Mouse (Mus musculus): ENCODE results near the gene 1700125H20Rik. TPM values are rescaled to one million over a fixed set of nuclear protein-coding genes. Genes with fewer than 3 reads are reported as not detected.

Gene 1700125H20Rik
- total and polyA plus RNA-seq, 3 experiments, result not detected

GRCm38 (mm10) chr11:85182617-85183283 lies 12.5 kb downstream of the 1700125H20Rik start:
- intact Hi-C loops (cut with DNase I), result loop anchor here (5.0 to 10.0 kb wide), 2 partner anchors 168 to 265 kb away; partner anchors contain the start of gene Znhit3
- DNase-seq, result peak; percentile 61 to 73

GRCm38 (mm10) chr11:85183284-85183779 lies 13.1 kb downstream of the 1700125H20Rik start:
- DNase-seq, result no peak
- Histone ChIP-seq H3K27me3 (ENCODE audit: control insufficient read depth, insufficient read depth, low read length) (no peaks in the 10 kb centered on the region), H3K36me3 (ENCODE audit: control insufficient read depth, insufficient read depth, low read length) (no peaks in the 10 kb centered on the region), H3K79me2 (replicated peaks; ENCODE audit: control insufficient read depth, insufficient read depth, low read length) (no peaks in the 10 kb centered on the region), H3K9ac (ENCODE audit: low read depth, low read length) (no peak overlapping the region), H3K4me3 (peak overlapping the region; percentile 46), H3K4me1 (ENCODE audit: control insufficient read depth, insufficient read depth, low read length) (no peaks in the 10 kb centered on the region; the same call in 1 of the 2 replicates), H3K27ac (no peak overlapping the region)
- 16% methylated on average over 13 of the region's 13 CpGs for WGBS
- TF ChIP-seq POLR2A (IDR thresholded peaks at IDR 0.05; ENCODE audit: insufficient read depth, low read depth, low read length) (no peak), EP300 (IDR thresholded peaks at IDR 0.05; ENCODE audit: insufficient read depth, low read depth, low read length) (no peak), CTCF (IDR thresholded peaks at IDR 0.05) (no peak)
- intact Hi-C loops (cut with DNase I), result loop anchor here (5.0 to 10.0 kb wide), 2 partner anchors 169 to 266 kb away; partner anchors contain the start of gene Znhit3

More at GRCm38 (mm10) chr11:85182617-85183283, 12.5 kb downstream of the 1700125H20Rik start:
- Histone ChIP-seq H3K27me3 (ENCODE audit: control insufficient read depth, insufficient read depth, low read length) (no peaks in the 10 kb centered on the region), H3K27ac (no peak overlapping the region), H3K4me1 (ENCODE audit: control insufficient read depth, insufficient read depth, low read length) (no peaks in the 10 kb centered on the region; the same call in 1 of the 2 replicates), H3K36me3 (ENCODE audit: control insufficient read depth, insufficient read depth, low read length) (no peaks in the 10 kb centered on the region), H3K79me2 (replicated peaks; ENCODE audit: control insufficient read depth, insufficient read depth, low read length) (no peaks in the 10 kb centered on the region), H3K9ac (ENCODE audit: low read depth, low read length) (peak overlapping the region; percentile 57), H3K4me3 (peak overlapping the region; percentile 46)
- TF ChIP-seq CTCF (IDR thresholded peaks at IDR 0.05) (peak; percentile 84), POLR2A (IDR thresholded peaks at IDR 0.05; ENCODE audit: insufficient read depth, low read depth, low read length) (no peak), EP300 (IDR thresholded peaks at IDR 0.05; ENCODE audit: insufficient read depth, low read depth, low read length) (0 out of 2 replicates have a peak, but pooled peaks have one; percentile 38)
- WGBS, result 6% methylated on average over 20 of the region's 20 CpGs

DNA sequence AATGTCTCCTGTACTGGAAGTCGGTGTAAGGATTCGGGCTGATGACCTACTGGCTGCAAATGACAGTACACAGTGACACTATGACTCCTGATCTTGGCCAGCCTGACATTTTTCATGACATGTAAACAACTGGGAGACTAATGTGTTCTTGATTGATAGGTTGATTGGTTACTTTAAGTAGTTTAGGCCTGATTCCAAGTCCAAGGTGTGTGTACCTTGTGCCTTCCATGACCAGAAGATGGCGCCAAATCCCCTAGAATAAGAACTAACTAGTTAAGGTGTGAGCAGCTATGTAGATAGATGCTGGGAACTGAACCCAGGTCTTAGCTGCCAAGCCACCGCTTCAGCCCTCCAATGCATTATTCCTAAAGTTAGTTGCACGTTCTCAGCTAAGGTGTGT lies 13.9 kb downstream of the 1700125H20Rik start:
- H3K9ac ChIP-seq (ENCODE audit: low read depth, low read length), result no peak overlapping the region
- peak; percentile 15 to 26 for DNase-seq
- WGBS, result 76% methylated on average over 5 of the region's 5 CpGs
- H3K27me3 ChIP-seq (ENCODE audit: control insufficient read depth, insufficient read depth, low read length), result no peaks in the 10 kb centered on the region
- no peak overlapping the region for H3K27ac ChIP-seq
- H3K36me3 ChIP-seq (ENCODE audit: control insufficient read depth, insufficient read depth, low read length), result no peaks in the 10 kb centered on the region
- TF ChIP-seq CTCF (IDR thresholded peaks at IDR 0.05), result peak; percentile 73
- no peak for TF ChIP-seq POLR2A (IDR thresholded peaks at IDR 0.05; ENCODE audit: insufficient read depth, low read depth, low read length)
- H3K4me3 ChIP-seq, result no peak overlapping the region
- intact Hi-C loops (cut with DNase I), result loop anchor here (5.0 to 10.0 kb wide), 2 partner anchors 169 to 267 kb away; partner anchors contain the start of gene Znhit3
- H3K79me2 ChIP-seq (replicated peaks; ENCODE audit: control insufficient read depth, insufficient read depth, low read length), result no peaks in the 10 kb centered on the region
- H3K4me1 ChIP-seq (ENCODE audit: control insufficient read depth, insufficient read depth, low read length), result no peaks in the 10 kb centered on the region; the same call in 1 of the 2 replicates

- intact Hi-C loops (cut with DNase I), result loop anchor here (5.0 to 10.0 kb wide), 2 partner anchors 170 to 268 kb away; partner anchors contain the start of gene Znhit3
- H3K79me2 ChIP-seq (replicated peaks; ENCODE audit: control insufficient read depth, insufficient read depth, low read length), result no peaks in the 10 kb centered on the region
- 91% methylated on average over 6 of the region's 6 CpGs for WGBS
Observed at GRCm38 (mm10) chr11:85184839-85185238, 14.6 kb downstream of the 1700125H20Rik start.

DNA sequence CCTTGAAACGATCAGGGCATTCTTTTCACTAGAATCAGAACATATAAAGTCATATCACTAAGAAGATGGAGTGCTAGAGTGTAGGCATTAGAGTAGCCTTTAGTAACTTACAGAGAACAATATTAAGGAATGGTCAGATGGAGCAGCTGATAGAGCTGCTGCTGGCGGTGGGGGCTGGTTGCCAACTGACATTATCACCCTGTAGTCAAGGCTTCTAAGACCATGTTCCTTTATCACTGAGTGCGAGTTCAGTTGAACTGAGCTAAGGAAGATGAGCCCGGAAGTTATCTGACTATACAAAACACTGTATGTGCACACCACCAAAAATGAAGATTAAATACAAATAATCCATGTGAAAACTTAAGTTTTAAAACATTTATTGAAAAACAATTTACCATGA lies 18.9 kb downstream of the 1700125H20Rik start:
- 86% methylated on average over 4 of the region's 4 CpGs for WGBS
- intact Hi-C loops (cut with DNase I), result loop anchor here (10.0 kb wide), 1 partner anchor 174 kb away; no protein-coding TSS in a partner anchor

More at GRCm38 (mm10) chr11:85184839-85185238, 14.6 kb downstream of the 1700125H20Rik start:
- no peak overlapping the region for H3K9ac ChIP-seq (ENCODE audit: low read depth, low read length)
- TF ChIP-seq CTCF (IDR thresholded peaks at IDR 0.05), result no peak
- no peak for TF ChIP-seq EP300 (IDR thresholded peaks at IDR 0.05; ENCODE audit: insufficient read depth, low read depth, low read length)
- no peak for TF ChIP-seq POLR2A (IDR thresholded peaks at IDR 0.05; ENCODE audit: insufficient read depth, low read depth, low read length)
- H3K4me1 ChIP-seq (ENCODE audit: control insufficient read depth, insufficient read depth, low read length), result no peaks in the 10 kb centered on the region; the same call in 1 of the 2 replicates
- H3K27ac ChIP-seq, result no peak overlapping the region
- H3K4me3 ChIP-seq, result no peak overlapping the region
- no peaks in the 10 kb centered on the region for H3K27me3 ChIP-seq (ENCODE audit: control insufficient read depth, insufficient read depth, low read length)
- no peaks in the 10 kb centered on the region for H3K36me3 ChIP-seq (ENCODE audit: control insufficient read depth, insufficient read depth, low read length)
- no peak for DNase-seq

DNA sequence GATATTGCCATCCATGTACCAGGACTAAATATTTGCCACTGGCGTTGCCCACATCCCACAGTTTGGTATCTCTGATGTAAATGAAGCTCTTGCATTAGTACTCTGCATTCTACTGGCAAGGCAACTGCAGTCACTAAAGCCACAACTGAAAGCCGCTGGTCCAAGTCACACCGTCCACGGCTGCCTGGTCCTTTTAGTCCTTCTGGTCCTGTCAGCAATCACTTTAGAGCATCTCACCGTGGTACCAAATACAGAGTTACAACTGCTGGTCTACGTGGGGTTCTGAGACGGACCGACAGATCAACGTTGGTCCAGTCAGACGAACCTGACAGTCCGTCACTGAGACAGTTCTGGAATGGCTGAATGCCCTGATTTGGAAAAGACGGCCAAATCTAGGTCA lies 20.5 kb downstream of the 1700125H20Rik start:
- Histone ChIP-seq H3K27me3 (ENCODE audit: control insufficient read depth, insufficient read depth, low read length) (no peaks in the 10 kb centered on the region), H3K79me2 (replicated peaks; ENCODE audit: control insufficient read depth, insufficient read depth, low read length) (no peaks in the 10 kb centered on the region), H3K4me1 (ENCODE audit: control insufficient read depth, insufficient read depth, low read length) (no peaks in the 10 kb centered on the region), H3K4me3 (no peak overlapping the region), H3K36me3 (ENCODE audit: control insufficient read depth, insufficient read depth, low read length) (peaks cover 2% of the 10 kb centered on the region), H3K9ac (ENCODE audit: low read depth, low read length) (no peak overlapping the region), H3K27ac (no peak overlapping the region)
- TF ChIP-seq CTCF (IDR thresholded peaks at IDR 0.05), result no peak
- TF ChIP-seq EP300 (IDR thresholded peaks at IDR 0.05; ENCODE audit: insufficient read depth, low read depth, low read length), result no peak
- no peak for TF ChIP-seq POLR2A (IDR thresholded peaks at IDR 0.05; ENCODE audit: insufficient read depth, low read depth, low read length)
- intact Hi-C loops (cut with DNase I), result no loop called here
- 92% methylated on average over 12 of the region's 12 CpGs for WGBS
- DNase-seq, result no peak

More for the DNA sequence above, 18.9 kb downstream of the 1700125H20Rik start:
- H3K4me1 ChIP-seq (ENCODE audit: control insufficient read depth, insufficient read depth, low read length), result no peaks in the 10 kb centered on the region
- no peak overlapping the region for H3K9ac ChIP-seq (ENCODE audit: low read depth, low read length)
- TF ChIP-seq POLR2A (IDR thresholded peaks at IDR 0.05; ENCODE audit: insufficient read depth, low read depth, low read length) (no peak), CTCF (IDR thresholded peaks at IDR 0.05) (no peak), EP300 (IDR thresholded peaks at IDR 0.05; ENCODE audit: insufficient read depth, low read depth, low read length) (no peak)
- no peak for DNase-seq
- H3K27ac ChIP-seq, result no peak overlapping the region
- H3K4me3 ChIP-seq, result no peak overlapping the region
- H3K36me3 ChIP-seq (ENCODE audit: control insufficient read depth, insufficient read depth, low read length), result no peaks in the 10 kb centered on the region
- H3K27me3 ChIP-seq (ENCODE audit: control insufficient read depth, insufficient read depth, low read length), result no peaks in the 10 kb centered on the region
- H3K79me2 ChIP-seq (replicated peaks; ENCODE audit: control insufficient read depth, insufficient read depth, low read length), result no peaks in the 10 kb centered on the region
